Mouse (Mus musculus) heart, embryonic 15.5 days (tissue): Measurements from ENCODE around the gene Cideb. TPM values are rescaled to one million over a fixed set of nuclear protein-coding genes. Genes with fewer than 3 reads are reported as not detected.

Source experiments
- ATAC-seq: fragments of 200-750 bp; cut with Nextera tagmentation; replicated peaks from 2 replicates; pipeline ENCODE4 v1.8.0; 2017; ENCODE audit warnings: low read depth, moderate TSS enrichment; ENCODE audit not compliant: insufficient number of reproducible peaks, insufficient read depth, low FRiP score
- H3K27ac ChIP-seq: fragments of 300-500 bp; sonication (generic); 2 replicates; pipeline ENCODE4 v1.5.1; 2015; ENCODE audit warnings: mild to moderate bottlenecking, inconsistent platforms
- H3K27me3 ChIP-seq: fragments of 300-500 bp; sonication (generic); 2 replicates; pipeline ENCODE4 v1.6.1; 2015; ENCODE audit warnings: inconsistent platforms
- H3K36me3 ChIP-seq: fragments of 300-500 bp; sonication (generic); 2 replicates; pipeline ENCODE4 v1.6.1; 2015; ENCODE audit warnings: mild to moderate bottlenecking, inconsistent platforms
- H3K4me1 ChIP-seq: fragments of 300-500 bp; sonication (generic); replicated peaks from 2 replicates; pipeline ENCODE4 v1.6.1; 2015; ENCODE audit warnings: inconsistent platforms
- H3K4me2 ChIP-seq: fragments of 300-500 bp; sonication (generic); 2 replicates; pipeline ENCODE4 v1.6.1; 2015; ENCODE audit warnings: inconsistent platforms, mild to moderate bottlenecking, moderate library complexity
- H3K4me3 ChIP-seq: fragments of 300-500 bp; sonication (generic); 2 replicates; pipeline ENCODE4 v1.5.1; 2015; ENCODE audit warnings: mild to moderate bottlenecking, inconsistent platforms
- H3K9ac ChIP-seq: fragments of 300-500 bp; sonication (generic); 2 replicates; pipeline ENCODE4 v1.6.1; 2015; ENCODE audit warnings: mild to moderate bottlenecking, inconsistent platforms
- H3K9me3 ChIP-seq: fragments of 300-500 bp; sonication (generic); replicated peaks from 2 replicates; pipeline ENCODE4 v1.6.1; 2016; ENCODE audit warnings: inconsistent platforms
- WGBS: fragments of 180-500 bp; shearing (Covaris S2); methylation state at CpG from one replicate; pipeline ENCODE4 v1.1.7; 2015; ENCODE audit warnings: mixed read lengths; 5-methylcytosine and 5-hydroxymethylcytosine counted together
- polyA plus RNA-seq: library from polyadenylated mRNA; unstranded; fragments of >200 nt; fragmentation: Nextera tagmentation; extraction: Ambion mirVana; gene quantifications from 2 replicates; pipeline ENCODE4 v1.2.1, GENCODE M21; 2015

Cideb gene
- polyA plus RNA-seq, 1 experiment from 2014 or later = 1.2 TPM

- Histone ChIP-seq H3K36me3 (peaks cover 20% of the 10 kb centered on the region; the same call in 1 of the 2 replicates), H3K9me3 (no peaks in the 10 kb centered on the region), H3K4me2 (peak within 1 kb of the TSS; percentile 69), H3K27me3 (no peaks in the 10 kb centered on the region), H3K9ac (peak within 1 kb of the TSS; percentile 82), H3K4me1 (peaks cover 7% of the 10 kb centered on the region), H3K27ac (peak within 1 kb of the TSS; percentile 84), H3K4me3 (peak within 1 kb of the TSS; percentile 81)
- peak; percentile 94 for ATAC-seq
- WGBS = under 1% methylated on average over 50 of the region's 50 CpGs
Observed at GRCm38 (mm10) chr14:55721700-55722437, 36.4 kb downstream of the Cideb start, which contains the start of gene Rabggta. Gene Rabggta, minus strand, starts transcription at chr14:55722263.

GRCm38 (mm10) chr14:55721076-55721475 lies 37.2 kb downstream of the Cideb start:
- Histone ChIP-seq H3K36me3 (peaks cover 20% of the 10 kb centered on the region; the same call in 1 of the 2 replicates), H3K4me3 (peak overlapping the region; percentile 81), H3K9ac (no peak overlapping the region), H3K27ac (no peak overlapping the region), H3K9me3 (no peaks in the 10 kb centered on the region), H3K4me1 (peaks cover 7% of the 10 kb centered on the region), H3K4me2 (peak overlapping the region; percentile 69), H3K27me3 (no peaks in the 10 kb centered on the region)
- WGBS = 81% methylated on average over 6 of the region's 6 CpGs
- ATAC-seq = no peak

- peaks cover 20% of the 10 kb centered on the region; the same call in 1 of the 2 replicates for H3K36me3 ChIP-seq
- ATAC-seq = no peak
- H3K4me1 ChIP-seq = peaks cover 7% of the 10 kb centered on the region
- H3K27me3 ChIP-seq = no peaks in the 10 kb centered on the region
- no peak overlapping the region for H3K4me2 ChIP-seq
- no peak overlapping the region for H3K27ac ChIP-seq
- 89% methylated on average over 12 of the region's 12 CpGs for WGBS
- H3K9me3 ChIP-seq = no peaks in the 10 kb centered on the region
- H3K9ac ChIP-seq = no peak overlapping the region
- H3K4me3 ChIP-seq = no peak overlapping the region
Observed at GRCm38 (mm10) chr14:55720666-55721065, 37.6 kb downstream of the Cideb start.

GRCm38 (mm10) chr14:55719737-55720136 lies 38.5 kb downstream of the Cideb start:
- H3K27ac ChIP-seq = no peak overlapping the region
- peaks cover 20% of the 10 kb centered on the region; the same call in 1 of the 2 replicates for H3K36me3 ChIP-seq
- no peak for ATAC-seq
- H3K9me3 ChIP-seq = no peaks in the 10 kb centered on the region
- no peak overlapping the region for H3K9ac ChIP-seq
- H3K4me2 ChIP-seq = no peak overlapping the region
- H3K4me3 ChIP-seq = no peak overlapping the region
- 82% methylated on average over 6 of the region's 6 CpGs for WGBS
- H3K4me1 ChIP-seq = peaks cover 7% of the 10 kb centered on the region
- no peaks in the 10 kb centered on the region for H3K27me3 ChIP-seq

GRCm38 (mm10) chr14:55716884-55717283 lies 41.4 kb downstream of the Cideb start:
- Histone ChIP-seq H3K36me3 (peaks cover 20% of the 10 kb centered on the region; the same call in 1 of the 2 replicates), H3K4me3 (no peak overlapping the region), H3K9ac (no peak overlapping the region), H3K9me3 (no peaks in the 10 kb centered on the region), H3K27me3 (peaks cover 14% of the 10 kb centered on the region), H3K4me1 (peaks cover 11% of the 10 kb centered on the region), H3K27ac (no peak overlapping the region), H3K4me2 (no peak overlapping the region)
- 82% methylated on average over 8 of the region's 8 CpGs for WGBS
- ATAC-seq = no peak

GRCm38 (mm10) chr14:55716271-55716670 lies 42.0 kb downstream of the Cideb start:
- Histone ChIP-seq H3K4me3 (no peak overlapping the region), H3K27me3 (peaks cover 20% of the 10 kb centered on the region), H3K36me3 (peaks cover 20% of the 10 kb centered on the region; the same call in 1 of the 2 replicates), H3K4me1 (peaks cover 11% of the 10 kb centered on the region), H3K9ac (no peak overlapping the region), H3K9me3 (no peaks in the 10 kb centered on the region), H3K27ac (no peak overlapping the region), H3K4me2 (no peak overlapping the region)
- 91% methylated on average over 6 of the region's 6 CpGs for WGBS
- no peak for ATAC-seq

GRCm38 (mm10) chr14:55714893-55715292 lies 43.4 kb downstream of the Cideb start:
- peaks cover 11% of the 10 kb centered on the region for H3K4me1 ChIP-seq
- H3K4me2 ChIP-seq = no peak overlapping the region
- H3K4me3 ChIP-seq = no peak overlapping the region
- no peak overlapping the region for H3K9ac ChIP-seq
- H3K9me3 ChIP-seq = no peaks in the 10 kb centered on the region
- WGBS = 31% methylated on average over 6 of the region's 6 CpGs
- no peak for ATAC-seq
- peaks cover 20% of the 10 kb centered on the region for H3K27me3 ChIP-seq
- H3K36me3 ChIP-seq = peaks cover 17% of the 10 kb centered on the region; the same call in 1 of the 2 replicates
- H3K27ac ChIP-seq = no peak overlapping the region

GRCm38 (mm10) chr14:55713729-55714122 lies 44.5 kb downstream of the Cideb start, which contains the start of gene Tgm1:
Gene Tgm1, minus strand, starts transcription at chr14:55713926.
- Histone ChIP-seq H3K9me3 (no peaks in the 10 kb centered on the region), H3K4me2 (peak within 1 kb of the TSS; percentile 56), H3K4me1 (peaks cover 11% of the 10 kb centered on the region), H3K4me3 (peak within 1 kb of the TSS; percentile 28), H3K27me3 (peaks cover 20% of the 10 kb centered on the region), H3K9ac (no peak within 1 kb of the TSS), H3K36me3 (peaks cover 10% of the 10 kb centered on the region; the same call in 1 of the 2 replicates), H3K27ac (no peak within 1 kb of the TSS)
- 25% methylated on average over 4 of the region's 4 CpGs for WGBS
- ATAC-seq = no peak

- ATAC-seq = 0 out of 2 replicates have a peak, but pooled peaks have one; percentile 36
- no peaks in the 10 kb centered on the region for H3K9me3 ChIP-seq
- H3K4me2 ChIP-seq = peak overlapping the region; percentile 56
- no peak overlapping the region for H3K27ac ChIP-seq
- no peak overlapping the region for H3K9ac ChIP-seq
- H3K36me3 ChIP-seq = peaks cover 6% of the 10 kb centered on the region; the same call in 1 of the 2 replicates
- peaks cover 11% of the 10 kb centered on the region for H3K4me1 ChIP-seq
- WGBS = 13% methylated on average over 25 of the region's 25 CpGs
- H3K4me3 ChIP-seq = peak overlapping the region; percentile 28
- peaks cover 20% of the 10 kb centered on the region for H3K27me3 ChIP-seq
Observed at GRCm38 (mm10) chr14:55713007-55713728, 45.1 kb downstream of the Cideb start.

- ATAC-seq = no peak
- Histone ChIP-seq H3K4me3 (no peak overlapping the region), H3K4me2 (no peak overlapping the region), H3K36me3 (no peaks in the 10 kb centered on the region), H3K9me3 (no peaks in the 10 kb centered on the region), H3K4me1 (peaks cover 11% of the 10 kb centered on the region), H3K27ac (no peak overlapping the region), H3K27me3 (peaks cover 20% of the 10 kb centered on the region), H3K9ac (no peak overlapping the region)
- WGBS = 71% methylated on average over 7 of the region's 7 CpGs
Observed at GRCm38 (mm10) chr14:55711786-55712185, 46.5 kb downstream of the Cideb start.

- no peak overlapping the region for H3K27ac ChIP-seq
- H3K4me2 ChIP-seq = no peak overlapping the region
- 80% methylated on average over 4 of the region's 4 CpGs for WGBS
- no peaks in the 10 kb centered on the region for H3K9me3 ChIP-seq
- peaks cover 22% of the 10 kb centered on the region for H3K27me3 ChIP-seq
- no peaks in the 10 kb centered on the region for H3K36me3 ChIP-seq
- no peak overlapping the region for H3K4me3 ChIP-seq
- no peak for ATAC-seq
- H3K4me1 ChIP-seq = peaks cover 11% of the 10 kb centered on the region
- no peak overlapping the region for H3K9ac ChIP-seq
Observed at GRCm38 (mm10) chr14:55709509-55709908, 48.7 kb downstream of the Cideb start.
